Mouse (Mus musculus) forebrain, postnatal 0 days (tissue): Measurements from ENCODE around the gene Lrrc4. TPM values are rescaled to one million over a fixed set of nuclear protein-coding genes. Genes with fewer than 3 reads are reported as not detected.

Experiments
- ATAC-seq: fragments of 200-750 bp; cut with Nextera tagmentation; 2 replicates; pipeline ENCODE4 v1.8.0; 2017; ENCODE audit warnings: mild to moderate bottlenecking, moderate library complexity
- DNase-seq: peaks from one replicate; pipeline ENCODE4 v3.0.0-alpha.2; 2015
- H3K27ac ChIP-seq: fragments of 300-500 bp; sonication (generic); 2 replicates; pipeline ENCODE4 v1.5.1; 2014; ENCODE audit warnings: low read depth, mild to moderate bottlenecking, antibody characterized with exemption, low read length, moderate library complexity, mixed read lengths
- H3K27me3 ChIP-seq: fragments of 300-500 bp; sonication (generic); 2 replicates; pipeline ENCODE4 v1.6.1; 2014; ENCODE audit warnings: mild to moderate bottlenecking, low read length, mixed read lengths; ENCODE audit not compliant: insufficient read depth
- H3K36me3 ChIP-seq: fragments of 300-500 bp; sonication (generic); 2 replicates; pipeline ENCODE4 v1.6.1; 2014; ENCODE audit warnings: mild to moderate bottlenecking, moderate library complexity; ENCODE audit not compliant: insufficient read depth
- H3K4me1 ChIP-seq: fragments of 300-500 bp; sonication (generic); 2 replicates; pipeline ENCODE4 v1.6.1; 2014; ENCODE audit warnings: antibody characterized with exemption; ENCODE audit not compliant: insufficient read depth
- H3K4me2 ChIP-seq: fragments of 300-500 bp; sonication (generic); 2 replicates; pipeline ENCODE4 v1.6.1; 2014; ENCODE audit warnings: low read depth, mild to moderate bottlenecking, moderate library complexity
- H3K4me3 ChIP-seq: fragments of 300-500 bp; sonication (generic); 2 replicates; pipeline ENCODE4 v1.5.1; 2014; ENCODE audit warnings: low read depth, low read length, mixed read lengths
- H3K9ac ChIP-seq: fragments of 300-500 bp; sonication (generic); 2 replicates; pipeline ENCODE4 v1.6.1; 2014; ENCODE audit warnings: mild to moderate bottlenecking
- H3K9me3 ChIP-seq: fragments of 300-500 bp; sonication (generic); 2 replicates; pipeline ENCODE4 v1.6.1; 2016; ENCODE audit warnings: low read length
- CTCF ChIP-seq: sonication (generic); IDR thresholded peaks from 2 replicates; pipeline ENCODE4 v1.5.1; 2016; ENCODE audit warnings: antibody characterized with exemption, control low read depth, low read depth
- WGBS: fragments of 180-500 bp; shearing (Covaris S2); extraction: QIAGEN DNeasy Blood & Tissue Kit; methylation state at CpG from one replicate; pipeline ENCODE4 v1.1.7; 2014; 5-methylcytosine and 5-hydroxymethylcytosine counted together
- polyA plus RNA-seq: library from polyadenylated mRNA; unstranded; fragments of >200 nt; fragmentation: Nextera tagmentation; extraction: Ambion mirVana; gene quantifications from 2 replicates; pipeline ENCODE4 v1.2.1, GENCODE M21; 2015
- total RNA-seq: library from RNA; depleted of rRNA; stranded (reverse); fragments of >200 nt; gene quantifications from 2 replicates; pipeline ENCODE4 v1.2.3, GENCODE M21; 2014

The Lrrc4 gene
- total and polyA plus RNA-seq, 2 experiments from 2014 or later: 5.4 to 37.1 TPM

- H3K4me3 ChIP-seq: no peak overlapping the region
- no peak overlapping the region for H3K27ac ChIP-seq
- H3K4me2 ChIP-seq: no peak overlapping the region
- WGBS: 17% methylated on average over 1 of the region's 1 CpGs
- no peak for TF ChIP-seq CTCF
- H3K9me3 ChIP-seq: no peaks in the 10 kb centered on the region
- H3K9ac ChIP-seq: no peak overlapping the region
- H3K27me3 ChIP-seq: no peaks in the 10 kb centered on the region
- DNase-seq (no peak), ATAC-seq (peak; percentile 77)
- no peaks in the 10 kb centered on the region for H3K36me3 ChIP-seq
- H3K4me1 ChIP-seq: no peaks in the 10 kb centered on the region
These were observed 203.1 kb downstream of the Lrrc4 start for GRCm38 (mm10) chr6:28628408-28628807.

GRCm38 (mm10) chr6:28622963-28623362 lies 208.6 kb downstream of the Lrrc4 start:
- Histone ChIP-seq H3K27ac (no peak overlapping the region), H3K4me1 (peaks cover 6% of the 10 kb centered on the region), H3K36me3 (no peaks in the 10 kb centered on the region), H3K4me2 (no peak overlapping the region), H3K4me3 (no peak overlapping the region), H3K9me3 (no peaks in the 10 kb centered on the region), H3K9ac (no peak overlapping the region), H3K27me3 (no peaks in the 10 kb centered on the region)
- TF ChIP-seq CTCF: no peak
- DNase-seq: no peak
- 89% methylated on average over 3 of the region's 3 CpGs for WGBS
- ATAC-seq: no peak

GRCm38 (mm10) chr6:28622522-28622921 lies 209.0 kb downstream of the Lrrc4 start:
- DNase-seq (no peak), ATAC-seq (no peak)
- Histone ChIP-seq H3K4me2 (no peak overlapping the region), H3K27me3 (no peaks in the 10 kb centered on the region), H3K4me3 (no peak overlapping the region), H3K9me3 (no peaks in the 10 kb centered on the region), H3K27ac (no peak overlapping the region), H3K9ac (no peak overlapping the region), H3K4me1 (peaks cover 6% of the 10 kb centered on the region), H3K36me3 (no peaks in the 10 kb centered on the region)
- 82% methylated on average over 6 of the region's 6 CpGs for WGBS
- TF ChIP-seq CTCF: no peak

GRCm38 (mm10) chr6:28621961-28622360 lies 209.6 kb downstream of the Lrrc4 start:
- Histone ChIP-seq H3K27ac (no peak overlapping the region), H3K4me2 (no peak overlapping the region), H3K9ac (no peak overlapping the region), H3K4me3 (no peak overlapping the region), H3K4me1 (peaks cover 6% of the 10 kb centered on the region), H3K36me3 (no peaks in the 10 kb centered on the region), H3K27me3 (no peaks in the 10 kb centered on the region), H3K9me3 (no peaks in the 10 kb centered on the region)
- WGBS: 88% methylated on average over 5 of the region's 5 CpGs
- ATAC-seq (no peak), DNase-seq (no peak)
- no peak for TF ChIP-seq CTCF

- H3K4me3 ChIP-seq: no peak overlapping the region
- H3K36me3 ChIP-seq: no peaks in the 10 kb centered on the region
- no peak for ATAC-seq
- no peak overlapping the region for H3K27ac ChIP-seq
- H3K4me1 ChIP-seq: peaks cover 6% of the 10 kb centered on the region
- WGBS: 91% methylated on average over 4 of the region's 4 CpGs
- H3K9me3 ChIP-seq: no peaks in the 10 kb centered on the region
- H3K4me2 ChIP-seq: no peak overlapping the region
- no peak overlapping the region for H3K9ac ChIP-seq
- DNase-seq: no peak
- TF ChIP-seq CTCF: no peak
- no peaks in the 10 kb centered on the region for H3K27me3 ChIP-seq
These were observed 210.1 kb downstream of the Lrrc4 start for GRCm38 (mm10) chr6:28621431-28621830.

- Histone ChIP-seq H3K9ac (no peak overlapping the region), H3K36me3 (no peaks in the 10 kb centered on the region), H3K4me3 (no peak overlapping the region), H3K4me2 (no peak overlapping the region), H3K4me1 (peaks cover 11% of the 10 kb centered on the region), H3K27ac (no peak overlapping the region), H3K9me3 (no peaks in the 10 kb centered on the region), H3K27me3 (no peaks in the 10 kb centered on the region)
- 20% methylated on average over 7 of the region's 7 CpGs for WGBS
- DNase-seq (peak; percentile 51), ATAC-seq (0 out of 2 replicates have a peak, but pooled peaks have one; percentile 8)
- TF ChIP-seq CTCF: no peak
These were observed 212.8 kb downstream of the Lrrc4 start for GRCm38 (mm10) chr6:28618751-28619153.

- TF ChIP-seq CTCF: no peak
- Histone ChIP-seq H3K4me3 (no peak overlapping the region), H3K9me3 (no peaks in the 10 kb centered on the region), H3K9ac (no peak overlapping the region), H3K4me1 (peaks cover 11% of the 10 kb centered on the region), H3K27me3 (no peaks in the 10 kb centered on the region), H3K4me2 (no peak overlapping the region), H3K27ac (no peak overlapping the region), H3K36me3 (no peaks in the 10 kb centered on the region)
- no peak; the same call in 1 of the 2 replicates for ATAC-seq
- peak; percentile 33 for DNase-seq
- WGBS: 13% methylated on average over 3 of the region's 3 CpGs
These were observed 213.2 kb downstream of the Lrrc4 start for GRCm38 (mm10) chr6:28618299-28618698.
